Mouse (Mus musculus) MN1 (cell line): ENCODE measurements around the gene Nat8f5.
"Not testable (repeated sequence)": the region's sequence is repeated elsewhere in the genome, so short reads cannot be mapped to it uniquely, and the experiment has no call there.

ENCODE experiments used
- DNase-seq: peaks from one replicate; pipeline ENCODE4 v3.0.0-alpha.2; 2016; ENCODE audit warnings: low spot score

The Nat8f5 gene

GRCm38 (mm10) chr6:85836098-85836497 is 15.3 kb upstream of the Nat8f5 start:
- not testable (repeated sequence) for DNase-seq

- DNase-seq: not testable (repeated sequence)
Measured at GRCm38 (mm10) chr6:85835104-85835503, 14.3 kb upstream of the Nat8f5 start.

- not testable (repeated sequence) for DNase-seq
Measured at GRCm38 (mm10) chr6:85834504-85835100, 13.8 kb upstream of the Nat8f5 start.

DNA sequence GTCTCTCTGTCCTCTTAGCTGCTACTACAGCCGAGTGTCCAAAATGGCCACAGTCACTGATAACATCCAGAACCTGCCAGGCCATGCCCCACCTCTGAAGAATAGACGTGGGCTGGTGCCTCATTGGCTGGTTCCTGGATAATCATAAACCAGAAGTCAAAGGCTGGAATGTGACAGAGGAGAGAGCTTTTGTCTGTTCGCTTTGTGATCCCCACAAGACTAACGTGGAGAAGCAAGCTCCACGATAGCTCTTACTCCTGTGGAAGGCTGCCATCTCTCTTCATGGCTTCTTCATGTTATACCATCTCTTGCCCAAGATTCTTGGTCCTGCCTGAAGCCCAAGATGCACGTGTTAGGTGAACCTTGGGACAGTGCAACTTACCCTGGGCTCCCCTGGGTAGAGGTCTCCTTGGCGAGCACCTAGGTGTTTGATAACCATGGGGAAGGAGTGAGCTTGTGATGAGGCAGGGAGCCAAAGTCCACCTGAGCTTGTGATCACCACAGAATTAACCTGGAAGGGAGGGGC is 11.1 kb upstream of the Nat8f5 start, which contains the start of gene Nat8:
TSS of gene Nat8 (minus strand) at position 287 of the 526 bp plus-strand sequence.
- no peak for DNase-seq

DNA sequence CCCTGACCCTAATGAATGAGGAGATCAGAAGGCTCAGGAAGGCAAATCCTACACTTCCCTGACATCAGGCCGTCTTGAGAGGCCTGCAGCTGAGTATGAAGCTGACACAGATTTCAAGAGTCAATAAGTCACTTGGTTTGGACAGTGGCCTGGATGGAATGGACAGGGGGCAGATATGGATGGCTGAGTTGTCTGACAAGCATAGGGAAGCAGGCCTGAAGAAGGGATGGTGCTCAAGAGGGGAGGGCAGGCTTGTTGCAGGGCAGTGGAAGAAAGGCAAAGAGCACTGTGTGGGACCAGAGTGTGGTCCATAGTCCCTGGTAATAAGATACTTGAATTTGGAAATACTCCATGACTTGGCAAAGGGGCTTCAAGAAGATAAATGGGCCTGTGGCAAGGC is 8.7 kb upstream of the Nat8f5 start:
- DNase-seq: no peak

GRCm38 (mm10) chr6:85825886-85826285 is 5.1 kb upstream of the Nat8f5 start:
- no peak for DNase-seq

- DNase-seq: no peak
Measured at GRCm38 (mm10) chr6:85823382-85824090, 2.8 kb upstream of the Nat8f5 start.

GRCm38 (mm10) chr6:85822286-85822685 is 1.5 kb upstream of the Nat8f5 start:
- no peak for DNase-seq

DNA sequence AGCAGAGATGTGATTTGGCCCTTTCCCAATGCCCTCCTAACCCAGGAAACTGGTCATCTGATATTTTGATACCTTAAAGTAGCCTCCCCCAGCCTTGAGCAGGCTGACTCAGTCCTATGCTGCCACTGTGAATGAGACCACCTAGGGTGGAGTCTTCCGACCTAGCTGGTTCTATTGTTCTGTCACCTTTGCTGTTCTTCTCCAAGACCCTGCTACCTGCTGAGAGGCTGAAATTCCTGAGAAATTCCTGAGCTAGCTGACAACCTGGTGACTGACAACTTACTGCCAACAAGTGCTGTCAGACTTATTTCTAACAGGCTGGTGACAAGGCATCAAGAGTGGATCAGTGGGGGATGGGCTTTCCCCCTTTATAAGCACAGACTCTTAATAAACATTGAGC is 2.4 kb downstream of the Nat8f5 start:
- no peak for DNase-seq

DNA sequence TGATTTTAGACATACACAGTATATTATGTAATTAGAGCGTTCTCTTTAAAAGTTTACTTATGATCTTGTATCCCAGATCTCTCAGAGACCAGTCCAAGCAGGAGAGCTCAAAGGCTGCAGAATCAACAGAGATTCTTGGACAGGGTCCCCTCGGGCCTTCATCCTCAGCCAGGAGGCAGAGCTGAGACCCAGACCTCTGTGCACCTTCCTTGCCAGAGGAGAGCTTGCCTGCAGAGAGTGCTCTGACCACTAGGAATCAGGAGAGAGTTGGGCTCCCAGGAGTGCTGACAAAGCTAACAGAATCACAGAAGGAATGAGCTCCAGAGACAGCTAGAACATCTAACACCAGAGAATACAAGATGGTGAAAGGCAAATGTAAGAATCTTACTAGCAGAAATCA is 7.4 kb downstream of the Nat8f5 start:
- peak; percentile 1 for DNase-seq

DNA sequence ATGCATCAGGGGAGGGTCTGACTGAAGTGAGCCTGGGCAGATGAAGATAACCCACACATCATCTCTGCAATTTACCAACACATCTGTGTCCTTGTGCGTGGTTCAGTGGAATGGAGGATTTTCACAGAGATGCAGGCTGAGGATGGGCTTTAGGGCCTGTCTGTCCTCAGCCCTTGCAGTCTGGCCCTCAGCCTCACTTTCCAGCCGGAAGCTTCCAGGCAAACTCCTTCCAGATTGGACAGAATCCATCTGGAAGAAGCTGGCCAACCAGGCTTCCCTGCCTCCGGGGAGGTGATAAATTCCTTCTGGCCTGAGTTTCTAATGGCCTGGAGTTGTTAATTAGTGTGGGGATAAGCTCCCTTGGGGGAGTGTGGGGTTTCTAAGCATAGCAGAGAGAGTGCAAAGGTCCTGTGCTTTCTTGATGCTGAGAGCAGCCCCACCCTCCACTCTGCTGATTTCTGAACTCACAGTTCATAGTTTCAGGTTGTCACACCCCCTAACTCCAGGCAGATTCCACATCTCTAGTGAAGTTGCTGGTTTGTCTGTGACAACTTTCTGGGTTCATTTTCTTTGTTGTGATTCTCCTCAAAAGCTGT is 9.7 kb downstream of the Nat8f5 start:
- DNase-seq: not testable (repeated sequence)

DNA sequence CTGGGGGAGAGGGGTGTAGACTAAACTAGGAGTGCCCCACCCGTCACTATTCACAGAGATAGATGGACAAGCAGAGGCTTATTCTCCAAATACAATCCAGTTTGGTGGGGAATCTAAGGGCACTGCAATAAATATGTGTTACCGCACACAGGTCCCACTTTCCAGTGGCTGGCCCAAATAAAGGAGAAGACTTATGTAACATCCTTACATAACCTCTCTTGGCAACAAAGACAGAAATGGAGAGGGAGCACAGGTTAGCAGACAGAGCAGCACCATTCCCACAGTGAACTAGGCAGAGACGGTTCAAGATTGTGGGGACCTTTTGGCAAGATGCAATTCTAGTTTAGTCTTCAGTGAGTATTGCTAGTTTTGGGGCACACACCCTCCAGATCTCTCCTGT is 10.3 kb downstream of the Nat8f5 start:
- DNase-seq: not testable (repeated sequence)

GRCm38 (mm10) chr6:85809784-85810183 is 11.0 kb downstream of the Nat8f5 start:
- DNase-seq: not testable (repeated sequence)

DNA sequence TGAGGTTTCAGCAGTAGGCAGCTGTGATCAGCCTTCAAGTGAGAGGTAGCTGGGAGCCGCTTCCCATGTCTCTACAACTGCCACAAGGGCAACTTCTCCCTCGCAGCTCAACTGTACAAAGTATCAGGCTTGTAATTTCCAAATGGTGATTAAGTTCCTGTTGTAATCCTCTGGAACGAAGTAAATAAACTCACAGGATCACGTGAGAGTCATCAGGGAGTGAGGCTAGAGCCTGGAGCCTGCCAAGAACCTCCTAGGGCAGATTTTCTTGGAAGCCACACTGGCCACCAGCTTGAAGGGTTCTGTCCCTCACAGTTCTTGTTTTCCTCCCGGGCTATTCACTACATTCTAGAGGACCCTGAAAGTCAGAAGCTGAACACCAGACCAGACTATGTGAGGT is 17.6 kb downstream of the Nat8f5 start:
- not testable (repeated sequence) for DNase-seq
